ENCODE assay signal across 24 mouse cellular contexts in the genomic region with DNA sequence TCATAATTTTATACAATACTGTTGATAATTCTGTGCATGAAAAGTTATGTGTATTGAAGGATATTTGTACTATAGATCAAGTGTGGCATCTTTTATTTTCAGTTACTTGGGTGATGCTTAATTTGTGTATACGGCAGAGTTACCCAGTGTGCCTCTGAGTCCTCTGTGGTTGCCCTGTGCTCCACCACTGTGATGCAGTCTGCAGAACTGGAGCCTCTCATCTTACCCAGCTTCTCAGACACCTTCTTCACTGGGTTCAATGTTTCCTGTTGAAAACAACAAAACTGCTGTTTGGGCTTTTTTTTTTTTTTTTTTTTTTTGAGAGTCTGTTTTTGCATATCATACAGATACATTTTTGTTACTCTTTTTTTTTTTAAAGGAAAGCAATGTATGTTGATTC.
DNase-seq lines count a peak whose midpoint lies in the region; ATAC-seq lines count a peak whose summit lies in the region.
"Had no signal": no experiment of that assay in that cellular context is flagged by ENCODE, and none has a peak within 500 bp of the region (broad histone marks: within the 10 kb centered on the region; RNA-seq: fewer than 3 reads in every experiment).

No protein-coding gene starts in this region.

- ATAC-seq in erythroid progenitor cell, adult 5-6 weeks (replicated peaks; ENCODE audit: low FRiP score, poor library complexity, severe bottlenecking), result no peak
- ATAC-seq: forebrain, embryonic 13.5 days; forebrain, embryonic 16.5 days; hindbrain, postnatal 0 days; intestine, embryonic 15.5 days; Patski had no signal

- peak; percentile 59 for DNase-seq in CD4-positive helper T cell, adult 2 months (ENCODE audit: low read depth, low spot score)
- DNase-seq in CD8-positive naive resting alpha-beta T cell, adult 2 months (ENCODE audit: low read depth in 2 of 2, low spot score in 2 of 2), result peak; percentile 6 to 9
- peak; percentile 40 for DNase-seq in induced T-regulatory cell, adult 2 months (ENCODE audit: low read depth)
- no peak for DNase-seq in spleen, adult 18-20 months
- no peak for DNase-seq in cerebellum, postnatal 25 days
- DNase-seq: adrenal gland, postnatal 10 days; adrenal gland, postnatal 36 days; cerebellum, adult 11 months; cerebellum, adult 2 months; cerebellum, adult 9-11 months; cerebellum, postnatal 36 days; gastrocnemius, postnatal 10 days; gastrocnemius, postnatal 36 days; heart, adult 2 months; heart, postnatal 14 days; heart, postnatal 4 days; kidney, adult 11 months; kidney, adult 8-10 months had no signal

Comparison
In these comparisons a context has a peak if more than half of its experiments do, and no peak if none do; other contexts are left out.
1. DNase-seq: peak in CD4-positive helper T cell, adult 2 months (single experiment), CD8-positive naive resting alpha-beta T cell, adult 2 months (2 of 2) and induced T-regulatory cell, adult 2 months (single experiment); none in spleen, adult 18-20 months (0 of 2) and cerebellum, postnatal 25 days (0 of 2).